Mouse (Mus musculus): ENCODE results near the gene Plcg2. TPM values are rescaled to one million over a fixed set of nuclear protein-coding genes. Genes with fewer than 3 reads are reported as not detected.

Plcg2 gene
- total and polyA plus RNA-seq, 2 experiments from 2014 or later: 1.5 to 2.4 TPM

DNA sequence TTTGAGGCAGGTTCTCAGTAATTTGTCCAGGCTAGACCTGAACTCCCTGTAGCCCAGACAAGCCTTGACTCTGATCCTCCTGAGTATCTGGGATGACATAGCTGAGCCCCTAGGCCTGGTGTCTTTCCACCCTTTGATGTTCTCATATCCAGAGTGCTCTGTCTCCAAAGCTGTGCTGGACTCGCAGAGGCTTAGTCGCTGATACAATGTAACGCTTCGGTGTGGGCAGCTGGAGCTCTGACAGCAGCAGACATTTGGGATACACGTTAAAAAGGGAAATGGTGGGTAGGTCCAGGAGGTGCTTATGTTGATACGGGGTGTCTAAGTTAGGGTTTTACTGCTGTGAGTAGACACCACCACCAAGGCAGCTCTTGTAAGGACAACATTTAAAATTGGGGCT, 80.8 kb downstream of the Plcg2 start:
- WGBS: 73% methylated on average over 6 of the region's 6 CpGs
- ATAC-seq (ENCODE audit: low FRiP score) (no peak), DNase-seq (ENCODE audit: low spot score) (no peak)
- Histone ChIP-seq H3K36me3 (ENCODE audit: insufficient read depth, low read length) (no peaks in the 10 kb centered on the region; the same call in 1 of the 2 replicates), H3K4me1 (ENCODE audit: insufficient read depth, low read length) (no peaks in the 10 kb centered on the region), H3K4me2 (ENCODE audit: low read depth, low read length, poor library complexity, severe bottlenecking) (no peak overlapping the region), H3K9ac (replicated peaks; ENCODE audit: low read length, poor library complexity, severe bottlenecking) (no peak overlapping the region), H3K27ac (ENCODE audit: low read depth, low read length) (no peak overlapping the region), H3K27me3 (ENCODE audit: insufficient read depth, low read length) (no peaks in the 10 kb centered on the region), H3K9me3 (ENCODE audit: low read length) (peaks cover 8% of the 10 kb centered on the region; the same call in 1 of the 2 replicates), H3K4me3 (ENCODE audit: low read depth, low read length) (no peak overlapping the region)
- no peak for TF ChIP-seq CTCF (IDR thresholded peaks at IDR 0.05)

DNA sequence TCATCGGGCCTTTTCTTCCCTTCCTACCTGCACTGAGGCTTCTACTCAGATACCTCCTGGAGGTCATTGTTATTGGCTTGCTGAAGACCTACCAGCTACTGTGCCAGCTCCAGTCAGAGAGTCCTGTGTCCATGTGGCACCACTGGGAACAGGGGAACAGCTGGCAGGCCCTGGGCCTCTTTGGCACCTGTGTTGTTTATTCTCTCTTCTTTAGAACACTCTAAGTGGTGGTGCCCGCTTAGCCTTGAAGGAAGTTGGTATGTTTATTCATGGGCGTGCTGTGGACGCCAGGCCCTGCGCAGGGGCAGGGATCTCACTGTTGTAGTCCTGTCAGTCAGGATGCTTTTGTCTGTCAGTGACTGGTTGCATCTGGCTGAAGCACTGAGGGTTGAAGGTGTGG, 95.8 kb downstream of the Plcg2 start:
- no peaks in the 10 kb centered on the region for H3K9me3 ChIP-seq (ENCODE audit: low read length)
- H3K36me3 ChIP-seq (ENCODE audit: insufficient read depth, low read length): no peaks in the 10 kb centered on the region
- H3K27me3 ChIP-seq (ENCODE audit: insufficient read depth, low read length): no peaks in the 10 kb centered on the region
- no peak overlapping the region for H3K9ac ChIP-seq (replicated peaks; ENCODE audit: low read length, poor library complexity, severe bottlenecking)
- 87% methylated on average over 5 of the region's 5 CpGs for WGBS
- H3K4me1 ChIP-seq (ENCODE audit: insufficient read depth, low read length): no peaks in the 10 kb centered on the region
- ATAC-seq (ENCODE audit: low FRiP score) (no peak), DNase-seq (ENCODE audit: low spot score) (no peak)
- H3K4me3 ChIP-seq (ENCODE audit: low read depth, low read length): no peak overlapping the region
- H3K27ac ChIP-seq (ENCODE audit: low read depth, low read length): no peak overlapping the region
- no peak overlapping the region for H3K4me2 ChIP-seq (ENCODE audit: low read depth, low read length, poor library complexity, severe bottlenecking)
- TF ChIP-seq CTCF (IDR thresholded peaks at IDR 0.05): no peak

DNA sequence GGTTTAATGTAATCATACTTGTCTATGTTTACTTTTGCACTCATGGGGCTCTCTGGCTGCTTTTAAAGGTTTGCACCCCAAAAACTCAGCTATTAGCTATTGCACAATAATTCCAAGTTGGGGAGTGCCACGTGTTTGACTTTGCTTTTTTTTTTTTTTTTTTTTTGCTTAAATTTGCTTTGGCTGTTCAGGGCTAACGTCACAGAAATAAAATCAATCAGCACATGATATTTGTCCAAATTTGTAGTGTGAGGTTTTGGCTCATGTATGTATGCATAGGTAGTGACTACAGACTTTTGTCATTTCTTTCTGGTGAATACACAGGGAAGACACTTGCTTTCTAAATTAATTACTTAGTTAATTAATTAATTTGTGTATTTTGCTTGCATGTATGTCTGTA, 96.9 kb downstream of the Plcg2 start:
- H3K9ac ChIP-seq (replicated peaks; ENCODE audit: low read length, poor library complexity, severe bottlenecking): no peak overlapping the region
- 88% methylated on average over 2 of the region's 2 CpGs for WGBS
- H3K4me1 ChIP-seq (ENCODE audit: insufficient read depth, low read length): no peaks in the 10 kb centered on the region
- H3K27ac ChIP-seq (ENCODE audit: low read depth, low read length): no peak overlapping the region
- H3K9me3 ChIP-seq (ENCODE audit: low read length): no peaks in the 10 kb centered on the region
- DNase-seq (ENCODE audit: low spot score): no peak
- H3K4me2 ChIP-seq (ENCODE audit: low read depth, low read length, poor library complexity, severe bottlenecking): no peak overlapping the region
- H3K4me3 ChIP-seq (ENCODE audit: low read depth, low read length): no peak overlapping the region
- ATAC-seq (ENCODE audit: low FRiP score): no peak
- no peaks in the 10 kb centered on the region for H3K27me3 ChIP-seq (ENCODE audit: insufficient read depth, low read length)
- no peak for TF ChIP-seq CTCF (IDR thresholded peaks at IDR 0.05)
- H3K36me3 ChIP-seq (ENCODE audit: insufficient read depth, low read length): no peaks in the 10 kb centered on the region

DNA sequence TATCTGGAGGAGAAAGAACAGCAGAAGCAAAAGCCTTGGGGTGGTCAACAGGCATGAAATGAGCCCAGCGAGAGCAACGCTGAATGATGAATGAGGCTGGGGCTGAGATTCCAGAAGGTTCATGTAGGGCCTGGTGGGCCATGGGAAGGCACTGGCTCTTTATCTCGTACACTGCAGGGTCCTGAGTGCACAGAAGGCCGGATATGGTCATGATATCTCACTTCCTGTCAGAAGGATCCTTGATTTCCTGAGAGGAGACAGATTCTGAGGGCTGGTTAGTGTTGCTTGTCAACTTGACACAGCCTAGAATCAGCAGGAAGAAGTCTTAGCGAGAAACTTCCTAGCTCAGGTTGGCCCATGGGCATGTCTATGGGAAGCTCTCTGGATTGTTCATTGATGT, 98.7 kb downstream of the Plcg2 start:
- no peak for TF ChIP-seq CTCF (IDR thresholded peaks at IDR 0.05)
- DNase-seq (ENCODE audit: low spot score) (no peak), ATAC-seq (ENCODE audit: low FRiP score) (no peak)
- 84% methylated on average over 5 of the region's 5 CpGs for WGBS
- no peaks in the 10 kb centered on the region for H3K36me3 ChIP-seq (ENCODE audit: insufficient read depth, low read length)
- no peak overlapping the region for H3K27ac ChIP-seq (ENCODE audit: low read depth, low read length)
- H3K27me3 ChIP-seq (ENCODE audit: insufficient read depth, low read length): no peaks in the 10 kb centered on the region
- H3K4me2 ChIP-seq (ENCODE audit: low read depth, low read length, poor library complexity, severe bottlenecking): no peak overlapping the region
- H3K9ac ChIP-seq (replicated peaks; ENCODE audit: low read length, poor library complexity, severe bottlenecking): no peak overlapping the region
- no peaks in the 10 kb centered on the region for H3K9me3 ChIP-seq (ENCODE audit: low read length)
- H3K4me1 ChIP-seq (ENCODE audit: insufficient read depth, low read length): no peaks in the 10 kb centered on the region
- no peak overlapping the region for H3K4me3 ChIP-seq (ENCODE audit: low read depth, low read length)

DNA sequence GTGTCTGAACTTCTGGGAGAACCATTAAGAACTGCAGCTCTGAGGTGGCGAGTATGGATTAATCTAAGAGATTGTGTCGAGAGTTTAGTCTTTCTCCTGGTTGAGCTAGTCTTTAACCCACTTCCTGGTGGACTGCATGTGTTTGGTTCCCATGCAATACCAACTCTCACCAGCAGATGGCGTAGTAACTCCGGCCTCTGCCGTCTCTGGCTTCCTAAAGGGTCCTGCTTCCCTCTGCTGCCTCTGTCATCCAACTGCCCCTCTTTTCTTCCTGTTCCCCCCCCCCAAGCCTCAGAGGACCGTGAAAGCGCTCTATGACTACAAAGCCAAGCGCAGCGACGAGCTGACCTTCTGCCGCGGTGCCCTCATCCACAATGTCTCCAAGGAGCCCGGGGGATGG, 102.7 kb downstream of the Plcg2 start:
- Histone ChIP-seq H3K27me3 (ENCODE audit: insufficient read depth, low read length) (no peaks in the 10 kb centered on the region), H3K27ac (ENCODE audit: low read depth, low read length) (no peak overlapping the region), H3K9me3 (ENCODE audit: low read length) (no peaks in the 10 kb centered on the region), H3K36me3 (ENCODE audit: insufficient read depth, low read length) (no peaks in the 10 kb centered on the region), H3K4me2 (ENCODE audit: low read depth, low read length, poor library complexity, severe bottlenecking) (no peak overlapping the region), H3K4me1 (ENCODE audit: insufficient read depth, low read length) (no peaks in the 10 kb centered on the region), H3K9ac (replicated peaks; ENCODE audit: low read length, poor library complexity, severe bottlenecking) (no peak overlapping the region), H3K4me3 (ENCODE audit: low read depth, low read length) (no peak overlapping the region)
- ATAC-seq (ENCODE audit: low FRiP score): no peak
- 77% methylated on average over 13 of the region's 13 CpGs for WGBS
- peak; percentile 37 for DNase-seq (ENCODE audit: low spot score)
- peak; percentile 78 for TF ChIP-seq CTCF (IDR thresholded peaks at IDR 0.05)

DNA sequence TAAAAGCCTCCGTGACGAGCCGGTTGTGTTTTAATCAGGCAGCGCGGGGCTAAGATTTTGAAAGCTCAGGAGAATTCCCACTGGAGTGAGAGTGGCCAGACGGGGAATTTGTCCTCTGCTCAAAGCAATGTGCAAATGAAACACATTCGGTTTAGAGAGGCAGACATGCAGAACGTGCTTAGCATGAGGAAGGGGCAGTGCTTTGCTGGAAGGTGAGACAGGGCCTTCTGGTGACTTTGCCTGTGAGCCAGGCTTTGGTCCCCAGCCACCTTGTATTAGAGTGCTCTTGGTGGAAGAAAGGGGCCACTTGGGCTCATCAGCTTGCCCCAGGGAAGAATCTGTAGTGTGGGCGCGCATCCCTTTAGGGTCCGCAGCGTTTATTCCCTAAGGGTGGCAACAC, 106.0 kb downstream of the Plcg2 start:
- Histone ChIP-seq H3K9ac (replicated peaks; ENCODE audit: low read length, poor library complexity, severe bottlenecking) (no peak overlapping the region), H3K4me3 (ENCODE audit: low read depth, low read length) (no peak overlapping the region), H3K36me3 (ENCODE audit: insufficient read depth, low read length) (no peaks in the 10 kb centered on the region), H3K27me3 (ENCODE audit: insufficient read depth, low read length) (no peaks in the 10 kb centered on the region), H3K4me1 (ENCODE audit: insufficient read depth, low read length) (no peaks in the 10 kb centered on the region), H3K27ac (ENCODE audit: low read depth, low read length) (peak overlapping the region; percentile 43; the same call in 1 of the 2 replicates), H3K4me2 (ENCODE audit: low read depth, low read length, poor library complexity, severe bottlenecking) (no peak overlapping the region), H3K9me3 (ENCODE audit: low read length) (no peaks in the 10 kb centered on the region)
- 63% methylated on average over 12 of the region's 12 CpGs for WGBS
- peak; percentile 54 for DNase-seq (ENCODE audit: low spot score)
- no peak for TF ChIP-seq CTCF (IDR thresholded peaks at IDR 0.05)
- no peak for ATAC-seq (ENCODE audit: low FRiP score)
